Mouse (Mus musculus): ENCODE data around the gene Trpc7. TPM values are rescaled to one million over a fixed set of nuclear protein-coding genes. Genes with fewer than 3 reads are reported as not detected.
A peak's percentile ranks its signal among the peaks of the same experiment; 100 is the strongest.

The Trpc7 gene
- polyA plus RNA-seq, 1 experiment from 2014 or later, result 0.08 TPM

DNA sequence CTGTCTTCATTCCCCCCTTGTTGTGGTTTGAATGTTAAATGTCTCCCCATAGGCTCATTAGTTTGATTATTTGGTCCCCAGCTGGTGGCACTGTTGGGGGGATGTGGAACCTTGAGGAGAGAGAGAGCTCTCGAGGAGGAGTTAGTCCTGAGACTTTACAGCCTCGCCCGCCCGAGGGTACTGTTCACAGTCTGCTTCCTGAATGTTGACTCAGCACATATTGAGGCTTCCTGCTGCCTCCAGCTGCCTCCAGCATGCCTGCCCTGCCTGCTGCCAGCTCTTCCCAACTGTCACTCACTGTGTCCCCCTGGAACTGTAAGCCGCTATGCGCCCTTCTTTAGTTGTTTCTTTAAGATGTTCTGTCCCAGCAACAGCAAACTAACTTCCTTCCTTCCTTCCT is 31.2 kb downstream of the Trpc7 start:
- Histone ChIP-seq H3K4me1 (replicated peaks) (peaks cover 5% of the 10 kb centered on the region; the same call in 1 of the 2 replicates), H3K36me3 (no peaks in the 10 kb centered on the region), H3K4me2 (no peak overlapping the region), H3K27me3 (replicated peaks) (0 out of 2 replicates have a peak, but pooled peaks cover 3% of the 10 kb centered on the region), H3K4me3 (no peak overlapping the region), H3K27ac (ENCODE audit: poor library complexity, severe bottlenecking) (no peak overlapping the region), H3K9me3 (replicated peaks) (no peaks in the 10 kb centered on the region; the same call in 1 of the 2 replicates), H3K9ac (no peak overlapping the region)
- ATAC-seq (ENCODE audit: insufficient number of reproducible peaks, low FRiP score), result no peak
- WGBS, result 84% methylated on average over 6 of the region's 6 CpGs

DNA sequence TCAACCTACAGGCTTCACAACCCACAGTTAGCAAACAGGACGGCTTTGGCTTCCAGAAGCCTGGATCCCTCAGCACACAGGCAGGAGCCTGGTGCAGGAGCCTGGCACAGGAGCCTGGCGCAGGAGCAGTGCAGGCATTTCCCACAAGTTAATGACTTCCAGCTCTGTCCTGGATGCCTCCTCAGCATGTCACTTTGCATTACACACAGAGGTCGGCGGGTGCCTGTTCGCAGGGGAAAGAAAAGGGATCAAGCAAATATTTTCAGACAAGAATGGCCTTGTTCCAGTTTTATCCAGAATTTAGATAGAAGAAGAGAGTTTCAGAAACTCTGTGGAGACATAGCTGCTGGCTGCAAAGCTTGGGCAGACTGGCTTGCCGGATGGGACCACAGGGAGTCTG is 33.8 kb downstream of the Trpc7 start:
- H3K4me3 ChIP-seq, result no peak overlapping the region
- H3K4me2 ChIP-seq, result no peak overlapping the region
- 59% methylated on average over 6 of the region's 6 CpGs for WGBS
- no peak for ATAC-seq (ENCODE audit: insufficient number of reproducible peaks, low FRiP score)
- H3K27me3 ChIP-seq (replicated peaks), result 0 out of 2 replicates have a peak, but pooled peaks cover under 1% of the 10 kb centered on the region
- H3K9ac ChIP-seq, result no peak overlapping the region
- H3K27ac ChIP-seq (ENCODE audit: poor library complexity, severe bottlenecking), result no peak overlapping the region
- H3K9me3 ChIP-seq (replicated peaks), result no peaks in the 10 kb centered on the region; the same call in 1 of the 2 replicates
- H3K4me1 ChIP-seq (replicated peaks), result peaks cover 5% of the 10 kb centered on the region; the same call in 1 of the 2 replicates
- H3K36me3 ChIP-seq, result no peaks in the 10 kb centered on the region

DNA sequence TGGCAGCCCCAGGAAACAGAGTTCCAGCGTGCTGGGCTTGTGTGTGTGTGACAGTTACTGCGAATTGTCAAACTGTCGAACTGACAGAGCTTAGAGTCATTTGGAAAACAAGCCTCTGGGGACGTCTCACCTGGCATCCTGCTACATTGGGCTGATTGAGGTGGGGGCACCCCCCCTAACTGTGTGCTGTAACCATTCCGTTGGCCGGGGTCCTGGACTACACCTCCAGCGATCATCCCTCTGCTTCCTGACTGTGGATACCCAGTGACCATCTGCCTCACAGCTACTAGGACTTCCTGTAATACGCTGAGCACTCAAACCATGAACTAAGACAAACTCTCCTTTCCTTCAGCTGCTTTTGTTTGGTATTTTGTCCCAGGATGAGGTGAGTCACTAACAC is 41.3 kb downstream of the Trpc7 start:
- H3K4me2 ChIP-seq, result no peak overlapping the region

DNA sequence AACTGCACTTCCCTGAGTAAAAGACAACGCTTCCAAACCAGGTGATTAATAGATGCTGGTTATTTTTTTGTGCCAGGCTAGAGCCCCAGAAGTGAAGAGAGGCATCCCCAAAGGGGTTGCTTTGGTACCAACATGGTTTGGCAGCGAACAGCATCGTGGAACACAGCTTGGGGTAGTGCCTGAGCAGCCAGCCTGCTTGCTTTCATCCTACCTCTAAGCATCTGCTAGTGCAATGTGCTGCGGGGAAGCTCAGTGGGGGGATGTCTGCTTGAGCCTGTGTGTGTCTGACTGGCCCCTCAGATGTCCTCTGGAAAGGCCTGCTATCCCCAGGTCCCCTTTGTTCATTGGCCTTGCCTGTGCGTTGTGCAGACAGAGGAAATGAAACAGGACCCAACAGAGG is 42.4 kb downstream of the Trpc7 start:
- Histone ChIP-seq H3K4me2 (no peak overlapping the region), H3K4me3 (no peak overlapping the region), H3K27me3 (replicated peaks) (no peaks in the 10 kb centered on the region), H3K9me3 (replicated peaks) (no peaks in the 10 kb centered on the region), H3K27ac (ENCODE audit: poor library complexity, severe bottlenecking) (no peak overlapping the region), H3K9ac (no peak overlapping the region), H3K4me1 (replicated peaks) (no peaks in the 10 kb centered on the region), H3K36me3 (no peaks in the 10 kb centered on the region)
- ATAC-seq (ENCODE audit: insufficient number of reproducible peaks, low FRiP score), result no peak
- WGBS, result 59% methylated on average over 5 of the region's 5 CpGs

More for the DNA sequence above, 41.3 kb downstream of the Trpc7 start:
- Histone ChIP-seq H3K27me3 (replicated peaks) (no peaks in the 10 kb centered on the region), H3K4me1 (replicated peaks) (no peaks in the 10 kb centered on the region), H3K36me3 (no peaks in the 10 kb centered on the region), H3K9me3 (replicated peaks) (no peaks in the 10 kb centered on the region), H3K4me3 (no peak overlapping the region), H3K27ac (ENCODE audit: poor library complexity, severe bottlenecking) (no peak overlapping the region), H3K9ac (no peak overlapping the region)
- ATAC-seq (ENCODE audit: insufficient number of reproducible peaks, low FRiP score), result no peak
- WGBS, result 62% methylated on average over 8 of the region's 8 CpGs

DNA sequence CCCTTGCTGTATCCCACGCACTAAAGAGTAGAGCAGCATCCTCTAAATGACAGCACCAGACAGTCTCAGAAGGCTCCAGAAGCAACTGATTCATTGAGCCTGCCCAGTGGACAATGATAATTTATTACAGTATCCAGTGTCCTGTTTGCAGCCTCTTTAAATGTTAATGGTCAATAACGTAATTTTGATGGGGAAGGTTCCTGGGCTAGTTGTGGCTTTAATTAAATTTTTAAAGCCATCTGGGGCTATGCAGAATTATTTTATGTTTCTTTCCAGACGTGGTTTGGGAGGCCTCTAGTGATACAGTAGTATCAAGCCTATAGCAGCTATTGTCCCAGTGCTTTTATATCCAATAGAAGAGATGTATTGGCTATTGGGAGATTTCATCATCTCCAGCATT is 49.9 kb downstream of the Trpc7 start:
- Histone ChIP-seq H3K4me1 (replicated peaks) (no peaks in the 10 kb centered on the region), H3K9ac (no peak overlapping the region), H3K27ac (ENCODE audit: poor library complexity, severe bottlenecking) (no peak overlapping the region), H3K36me3 (no peaks in the 10 kb centered on the region), H3K27me3 (replicated peaks) (no peaks in the 10 kb centered on the region), H3K4me3 (no peak overlapping the region), H3K4me2 (no peak overlapping the region), H3K9me3 (replicated peaks) (no peaks in the 10 kb centered on the region)
- no peak for ATAC-seq (ENCODE audit: insufficient number of reproducible peaks, low FRiP score)
- 78% methylated on average over 3 of the region's 3 CpGs for WGBS

DNA sequence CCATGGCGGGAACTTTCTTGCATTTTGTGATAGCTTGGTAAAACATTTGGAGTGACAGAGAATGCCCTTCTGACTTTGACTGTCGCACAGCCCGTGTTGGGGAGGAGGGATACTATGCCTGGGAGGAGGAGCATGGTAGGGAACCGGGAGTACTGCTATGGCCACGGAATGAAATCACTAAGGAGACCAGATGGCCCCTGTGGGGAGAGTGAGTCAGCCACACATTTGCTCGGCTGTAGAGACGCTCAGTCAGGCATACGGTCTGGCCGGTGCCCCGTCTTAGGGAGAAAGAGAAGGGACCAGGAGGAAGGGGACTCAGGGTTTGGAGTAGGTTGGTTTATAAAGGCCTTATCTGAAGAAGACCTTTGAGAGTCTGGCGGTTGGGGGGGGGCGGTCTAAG is 80.3 kb downstream of the Trpc7 start:
- 83% methylated on average over 12 of the region's 12 CpGs for WGBS
- 0 out of 2 replicates have a peak, but pooled peaks cover 4% of the 10 kb centered on the region for H3K27me3 ChIP-seq (replicated peaks)
- no peak for ATAC-seq (ENCODE audit: insufficient number of reproducible peaks, low FRiP score)
- no peak overlapping the region for H3K27ac ChIP-seq (ENCODE audit: poor library complexity, severe bottlenecking)
- H3K36me3 ChIP-seq, result no peaks in the 10 kb centered on the region
- no peaks in the 10 kb centered on the region for H3K9me3 ChIP-seq (replicated peaks)
- H3K4me2 ChIP-seq, result no peak overlapping the region
- no peak overlapping the region for H3K9ac ChIP-seq
- H3K4me3 ChIP-seq, result no peak overlapping the region
- no peaks in the 10 kb centered on the region for H3K4me1 ChIP-seq (replicated peaks)

DNA sequence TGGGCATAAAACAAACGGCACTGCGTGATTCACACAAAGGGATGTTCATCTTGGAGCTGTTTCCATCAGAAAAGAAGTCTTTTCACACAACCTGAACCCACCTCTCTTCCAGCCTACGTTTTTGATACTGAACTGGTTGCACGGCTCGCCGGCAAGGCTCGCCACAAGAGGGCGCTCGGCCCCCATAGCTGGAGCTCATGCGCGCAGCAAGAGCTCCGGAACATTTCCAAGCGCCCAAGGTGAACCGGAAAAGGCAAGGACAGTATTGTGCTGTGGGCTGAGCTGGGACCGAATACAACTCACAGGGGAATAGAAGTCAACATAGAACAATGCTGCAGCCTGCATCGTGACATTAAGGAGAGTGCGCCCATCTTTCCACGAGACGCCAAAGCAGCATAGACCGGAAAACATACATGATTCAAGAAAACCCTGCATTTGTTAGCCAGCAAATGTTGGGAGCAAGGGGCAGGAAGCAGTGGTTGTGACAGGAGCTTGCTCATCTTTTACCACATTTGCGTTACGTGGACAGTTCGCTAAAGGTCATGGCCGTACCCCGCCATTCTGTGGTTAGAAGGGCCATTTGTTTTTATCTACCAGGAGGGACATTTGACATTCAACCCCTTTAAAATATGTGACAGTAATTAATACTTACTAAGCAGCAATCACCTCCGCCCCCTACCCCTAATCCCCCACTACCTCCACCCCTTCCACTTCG is 88.9 kb downstream of the Trpc7 start:
- H3K4me3 ChIP-seq, result peak overlapping the region; percentile 30
- H3K27me3 ChIP-seq (replicated peaks), result peaks cover 3% of the 10 kb centered on the region; the same call in 1 of the 2 replicates
- ATAC-seq (ENCODE audit: insufficient number of reproducible peaks, low FRiP score), result 0 out of 2 replicates have a peak, but pooled peaks have one; percentile 67
- peak overlapping the region; percentile 63 for H3K4me2 ChIP-seq
- no peak overlapping the region for H3K9ac ChIP-seq
- no peak overlapping the region for H3K27ac ChIP-seq (ENCODE audit: poor library complexity, severe bottlenecking)
- no peaks in the 10 kb centered on the region for H3K36me3 ChIP-seq
- 0 out of 2 replicates have a peak, but pooled peaks cover 4% of the 10 kb centered on the region for H3K4me1 ChIP-seq (replicated peaks)
- WGBS, result 8% methylated on average over 27 of the region's 27 CpGs
- no peaks in the 10 kb centered on the region for H3K9me3 ChIP-seq (replicated peaks)

DNA sequence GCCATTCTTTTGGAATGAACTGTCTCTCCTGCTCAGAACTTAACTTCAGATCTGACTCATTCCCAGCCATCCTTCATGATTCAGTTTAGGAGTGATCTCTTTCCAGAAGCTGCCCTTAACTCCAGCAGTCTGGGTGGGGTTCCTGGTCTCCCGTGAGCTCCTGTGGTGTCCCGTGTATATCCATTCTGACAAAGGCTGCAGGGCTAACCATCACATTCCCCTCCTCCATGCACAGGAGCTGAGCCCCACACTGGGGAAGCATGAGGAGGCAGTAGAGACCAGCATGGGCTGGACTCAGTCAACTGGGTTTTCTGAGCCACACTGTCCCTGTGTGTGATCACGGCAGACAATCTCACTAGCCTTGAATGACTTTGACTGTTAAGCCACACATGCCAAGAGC is 90.7 kb downstream of the Trpc7 start:
- 67% methylated on average over 3 of the region's 3 CpGs for WGBS
- no peak for ATAC-seq (ENCODE audit: insufficient number of reproducible peaks, low FRiP score)
- H3K4me1 ChIP-seq (replicated peaks), result 0 out of 2 replicates have a peak, but pooled peaks cover 4% of the 10 kb centered on the region
- H3K27me3 ChIP-seq (replicated peaks), result peaks cover 3% of the 10 kb centered on the region; the same call in 1 of the 2 replicates
- no peak overlapping the region for H3K27ac ChIP-seq (ENCODE audit: poor library complexity, severe bottlenecking)
- no peak overlapping the region for H3K4me2 ChIP-seq
- no peak overlapping the region for H3K9ac ChIP-seq
- H3K36me3 ChIP-seq, result no peaks in the 10 kb centered on the region
- no peaks in the 10 kb centered on the region for H3K9me3 ChIP-seq (replicated peaks)
- H3K4me3 ChIP-seq, result no peak overlapping the region

DNA sequence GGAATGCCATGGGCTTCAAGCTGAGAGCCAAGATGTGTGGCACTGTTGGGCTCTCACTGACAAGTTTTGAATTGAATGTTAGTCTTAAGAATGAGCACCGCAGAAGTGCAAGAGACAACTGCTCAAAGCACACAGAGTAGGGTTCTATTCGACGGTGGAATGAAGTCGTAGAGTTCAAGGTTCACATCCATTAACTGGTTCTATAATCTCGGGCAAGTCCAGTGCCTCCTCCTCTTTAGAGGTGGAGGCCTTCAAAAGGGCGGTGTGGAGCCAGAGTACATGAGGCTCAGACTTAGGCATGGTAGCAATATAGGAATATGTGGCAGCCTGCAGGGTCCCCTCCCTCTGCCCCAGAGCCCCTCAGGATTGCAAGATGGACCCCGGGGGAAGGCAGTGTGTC is 98.3 kb downstream of the Trpc7 start:
- 81% methylated on average over 7 of the region's 7 CpGs for WGBS
- H3K27me3 ChIP-seq (replicated peaks), result peaks cover 12% of the 10 kb centered on the region; the same call in 1 of the 2 replicates
- H3K4me2 ChIP-seq, result no peak overlapping the region
- no peak overlapping the region for H3K4me3 ChIP-seq
- H3K9me3 ChIP-seq (replicated peaks), result no peaks in the 10 kb centered on the region
- no peak for ATAC-seq (ENCODE audit: insufficient number of reproducible peaks, low FRiP score)
- H3K36me3 ChIP-seq, result no peaks in the 10 kb centered on the region
- H3K9ac ChIP-seq, result no peak overlapping the region
- peaks cover 22% of the 10 kb centered on the region for H3K4me1 ChIP-seq (replicated peaks)
- no peak overlapping the region for H3K27ac ChIP-seq (ENCODE audit: poor library complexity, severe bottlenecking)

DNA sequence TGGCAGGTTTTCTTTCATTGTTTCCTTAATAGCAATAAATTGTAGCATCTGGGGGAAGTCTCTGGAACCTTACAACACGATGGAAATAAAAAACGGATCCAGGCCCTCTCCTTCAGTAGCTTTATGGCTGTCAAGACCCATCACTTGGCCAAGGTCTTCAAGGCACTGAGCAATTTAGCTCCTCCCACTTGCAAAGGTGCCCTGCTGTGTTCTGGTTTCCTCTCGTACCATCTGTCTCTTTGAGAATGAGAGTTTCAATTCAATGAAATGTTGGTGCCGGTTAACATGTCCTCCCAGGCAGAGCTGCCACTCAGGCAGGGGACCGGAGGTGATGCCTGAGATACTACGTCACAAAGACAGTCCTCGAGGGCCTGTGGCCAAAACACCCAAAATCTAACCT is 100.3 kb downstream of the Trpc7 start:
- H3K9ac ChIP-seq, result no peak overlapping the region
- H3K36me3 ChIP-seq, result no peaks in the 10 kb centered on the region
- H3K9me3 ChIP-seq (replicated peaks), result no peaks in the 10 kb centered on the region
- peaks cover 12% of the 10 kb centered on the region; the same call in 1 of the 2 replicates for H3K27me3 ChIP-seq (replicated peaks)
- 79% methylated on average over 7 of the region's 7 CpGs for WGBS
- peaks cover 22% of the 10 kb centered on the region for H3K4me1 ChIP-seq (replicated peaks)
- H3K27ac ChIP-seq (ENCODE audit: poor library complexity, severe bottlenecking), result no peak overlapping the region
- no peak overlapping the region for H3K4me2 ChIP-seq
- no peak for ATAC-seq (ENCODE audit: insufficient number of reproducible peaks, low FRiP score)
- H3K4me3 ChIP-seq, result no peak overlapping the region

DNA sequence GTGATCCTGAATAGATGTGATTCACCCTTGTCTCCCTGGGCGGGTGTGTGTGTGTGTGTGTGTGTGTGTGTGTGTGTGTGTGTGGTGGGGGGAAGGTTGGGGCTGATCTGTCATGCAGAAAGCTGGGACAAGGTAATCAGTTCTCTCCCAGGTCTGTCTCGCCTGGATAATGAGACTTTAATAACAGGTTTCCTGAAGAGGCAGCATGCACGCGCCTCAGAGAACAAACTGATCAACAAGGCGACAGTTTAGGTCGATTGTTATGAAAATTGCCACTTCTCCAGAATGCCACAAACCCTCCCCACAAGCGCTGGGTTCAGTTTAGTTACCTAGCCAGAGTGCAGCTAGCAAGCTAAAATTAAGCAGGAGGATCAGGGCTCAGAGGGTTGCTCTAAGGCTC is 101.4 kb downstream of the Trpc7 start:
- Histone ChIP-seq H3K4me1 (replicated peaks) (peaks cover 22% of the 10 kb centered on the region), H3K36me3 (no peaks in the 10 kb centered on the region), H3K9ac (no peak overlapping the region), H3K4me2 (no peak overlapping the region), H3K27ac (ENCODE audit: poor library complexity, severe bottlenecking) (no peak overlapping the region), H3K27me3 (replicated peaks) (0 out of 2 replicates have a peak, but pooled peaks cover 12% of the 10 kb centered on the region), H3K4me3 (no peak overlapping the region), H3K9me3 (replicated peaks) (no peaks in the 10 kb centered on the region)
- WGBS, result 68% methylated on average over 7 of the region's 7 CpGs
- no peak for ATAC-seq (ENCODE audit: insufficient number of reproducible peaks, low FRiP score)
